Mouse (Mus musculus): ENCODE measurements around the gene Tmem179b.
"Not testable (repeated sequence)": the region's sequence is repeated elsewhere in the genome, so short reads cannot be mapped to it uniquely, and the experiment has no call there.

The Tmem179b gene

DNA sequence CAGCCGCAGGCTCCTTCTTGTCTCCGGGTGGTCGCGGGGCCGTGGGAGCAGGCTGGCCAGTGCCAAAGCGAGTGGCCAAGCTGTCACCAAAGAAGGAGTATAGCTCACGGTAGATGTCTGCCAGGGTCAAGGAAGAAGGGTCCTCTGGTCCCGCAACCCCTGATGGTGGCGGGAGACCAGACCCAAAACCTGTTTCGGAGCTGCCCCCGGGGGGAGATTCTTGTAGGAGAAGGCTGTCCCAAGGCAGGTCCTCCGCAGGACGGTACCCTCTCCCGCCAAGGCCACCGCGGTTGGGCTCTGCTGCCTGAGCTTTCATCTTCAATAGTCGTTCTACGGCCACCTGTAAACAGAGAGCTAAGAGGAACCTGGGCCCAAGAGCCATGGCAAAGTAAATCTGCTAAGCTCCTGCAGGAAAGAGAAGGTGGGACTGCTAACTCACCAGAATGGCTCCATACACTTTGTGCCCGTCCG lies 719 bp upstream of the Tmem179b start:
- peak; percentile 58 for DNase-seq

- no peak for DNase-seq
Observed at GRCm38 (mm10) chr19:8773409-8773808, 858 bp downstream of the Tmem179b start.

DNA sequence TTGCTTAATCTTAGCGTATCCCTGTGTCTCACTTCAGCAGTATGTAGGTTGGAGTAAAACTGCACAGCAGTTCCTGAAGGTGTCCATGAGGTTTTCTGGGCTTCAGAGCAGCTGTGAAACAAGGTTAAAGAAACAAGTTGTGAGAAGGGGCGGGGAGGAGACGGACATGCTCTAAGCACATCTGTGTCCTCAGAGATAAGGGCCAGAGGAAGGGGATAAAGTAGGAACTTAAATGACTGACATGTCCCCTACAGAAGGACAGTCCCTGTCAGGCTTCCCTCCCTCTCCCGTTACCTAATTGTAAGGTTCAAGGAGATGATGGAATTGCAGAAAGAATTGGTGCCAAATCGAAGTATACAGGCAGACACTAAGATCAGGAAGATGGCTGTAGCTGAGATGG lies 1.3 kb downstream of the Tmem179b start:
- no peak for DNase-seq

GRCm38 (mm10) chr19:8770567-8771270 lies 3.5 kb downstream of the Tmem179b start, which contains the start of gene Tmem223:
Gene Tmem223 (plus strand): TSS chr19:8770996.
- DNase-seq: peak; percentile 79

DNA sequence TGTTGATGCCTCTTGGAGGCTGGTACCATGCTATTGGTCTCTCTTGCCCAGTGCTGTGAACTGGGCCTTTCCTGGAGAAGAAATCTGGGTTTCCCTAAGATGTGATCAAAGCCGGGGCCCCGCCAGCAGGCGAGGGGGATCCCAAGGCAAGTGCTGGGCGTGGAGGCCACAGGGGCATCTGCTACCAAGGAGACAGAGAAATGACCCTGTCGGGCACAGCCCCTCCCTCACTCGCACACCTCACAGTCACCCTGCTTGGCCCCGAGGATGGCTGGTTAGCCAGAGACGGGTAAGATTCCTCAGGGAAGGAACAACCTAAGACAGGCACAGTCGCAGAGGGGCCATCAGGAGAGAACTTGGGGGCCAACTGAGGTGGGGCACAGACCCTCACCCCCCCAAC lies 8.7 kb downstream of the Tmem179b start:
- no peak for DNase-seq

GRCm38 (mm10) chr19:8763276-8763675 lies 11.0 kb downstream of the Tmem179b start:
- DNase-seq: no peak

DNA sequence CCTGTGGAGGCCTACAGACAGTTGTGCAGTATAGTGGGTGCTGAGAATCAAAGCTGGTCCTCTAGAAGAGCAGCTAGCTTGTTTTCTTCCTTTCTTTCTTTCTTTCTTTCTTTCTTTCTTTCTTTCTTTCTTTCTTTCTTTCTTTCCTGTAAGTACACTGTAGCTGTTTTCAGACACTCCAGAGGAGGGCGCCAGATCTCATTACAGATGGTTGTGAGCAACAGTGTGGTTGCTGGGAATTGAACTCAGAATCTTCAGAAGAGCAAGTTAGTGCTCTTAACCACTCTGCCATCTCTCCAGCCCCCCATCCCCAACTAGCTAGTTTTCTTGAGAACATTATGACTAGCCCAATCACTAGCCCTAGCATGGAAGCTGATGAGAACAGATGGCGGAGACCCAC lies 13.5 kb downstream of the Tmem179b start:
- DNase-seq: no peak

GRCm38 (mm10) chr19:8758899-8759298 lies 15.4 kb downstream of the Tmem179b start:
- no peak for DNase-seq

DNA sequence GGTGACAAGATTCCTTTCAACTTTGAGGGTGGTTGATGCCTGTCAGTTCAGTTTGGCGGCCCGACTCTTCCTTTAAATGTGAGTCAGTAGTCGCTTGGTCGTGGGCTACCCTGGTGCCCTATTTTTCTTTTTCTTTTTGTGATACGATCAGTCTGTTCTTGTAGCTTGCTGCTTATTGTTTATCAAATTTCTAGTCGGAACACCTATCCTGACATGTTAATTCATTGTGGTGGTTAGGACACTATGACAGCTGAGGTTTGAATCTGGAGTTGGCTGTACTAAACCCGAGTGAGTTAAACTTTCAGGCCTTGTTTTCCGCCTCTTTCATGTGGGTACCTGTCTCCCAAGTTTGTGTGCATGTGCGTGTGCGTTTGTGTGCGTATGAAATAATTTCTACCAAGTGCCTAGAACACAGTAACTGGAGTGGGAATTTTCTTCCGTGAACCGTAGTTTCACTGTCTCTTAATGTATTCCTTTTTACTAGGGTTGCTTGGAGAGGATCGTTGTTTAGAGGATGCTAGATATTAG lies 16.7 kb downstream of the Tmem179b start:
- no peak for DNase-seq

GRCm38 (mm10) chr19:8756635-8757387 lies 17.5 kb downstream of the Tmem179b start, which contains the start of gene Nxf1:
Gene Nxf1 (plus strand): TSS chr19:8757073.
- DNase-seq: peak; percentile 85

- DNase-seq: no peak
Observed at GRCm38 (mm10) chr19:8755652-8756051, 18.6 kb downstream of the Tmem179b start.

DNA sequence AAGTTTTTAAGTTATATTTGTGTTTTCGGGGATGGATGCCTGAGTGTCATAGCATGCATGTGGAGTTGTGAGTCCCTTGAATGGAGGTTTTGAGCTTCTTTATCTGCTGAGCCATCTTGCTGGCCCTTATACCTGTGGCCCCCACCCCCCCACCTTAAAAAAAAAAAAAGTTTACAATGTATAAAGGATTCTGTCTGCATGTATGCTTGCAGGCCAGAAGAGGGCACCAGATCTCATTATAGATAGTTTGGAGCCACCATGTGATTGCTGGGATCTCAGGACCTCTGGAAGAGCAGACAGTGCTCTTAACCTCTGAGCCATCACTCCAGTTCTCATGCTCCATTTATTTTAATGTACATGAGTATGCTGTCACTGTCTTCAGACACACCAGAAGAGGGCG lies 26.9 kb downstream of the Tmem179b start:
- DNase-seq: no peak

DNA sequence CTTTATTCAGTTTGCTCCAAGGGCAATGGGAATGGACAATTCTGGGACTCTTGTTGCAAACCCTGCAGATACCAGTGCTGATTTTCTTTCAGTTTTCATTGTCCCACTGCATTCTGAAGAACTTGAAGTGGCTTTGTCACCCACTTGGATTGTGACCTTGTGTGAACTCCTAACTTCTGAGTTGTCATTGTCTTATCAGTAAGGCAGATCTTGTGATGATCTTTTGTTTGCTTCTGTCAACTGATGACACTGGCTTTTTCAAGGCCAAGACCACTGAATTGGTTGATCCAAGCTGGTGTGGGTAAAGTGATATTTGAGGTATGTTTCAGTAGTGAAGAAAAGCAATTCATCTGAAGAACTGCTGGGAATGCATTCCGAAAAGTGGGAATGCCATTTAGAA lies 28.9 kb downstream of the Tmem179b start:
- no peak for DNase-seq

GRCm38 (mm10) chr19:8742176-8742575 lies 32.1 kb downstream of the Tmem179b start:
- peak; percentile 49 for DNase-seq

GRCm38 (mm10) chr19:8741243-8741869 lies 32.9 kb downstream of the Tmem179b start, which contains the start of gene Stx5a:
Gene Stx5a (plus strand): TSS chr19:8741413.
- DNase-seq: peak; percentile 97

DNA sequence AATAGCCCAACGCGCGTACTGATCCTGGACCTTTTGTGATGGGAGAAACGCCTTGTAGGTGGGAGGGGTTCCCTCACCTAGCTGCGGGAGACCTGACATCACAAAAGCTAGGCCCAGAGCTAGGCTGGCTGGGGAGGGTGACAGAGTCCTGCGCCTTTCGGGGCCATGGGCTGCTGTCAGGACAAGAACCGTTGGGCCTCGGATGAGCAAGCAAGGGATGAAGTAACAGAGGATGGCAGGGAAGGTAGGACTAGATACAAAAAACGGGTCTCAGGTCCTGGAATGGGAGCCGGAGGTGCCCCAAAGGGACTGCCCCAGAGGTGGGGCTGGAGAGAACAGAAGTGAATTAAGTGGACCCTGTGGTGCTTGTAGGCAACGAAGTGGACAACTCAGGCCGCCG lies 33.7 kb downstream of the Tmem179b start, which contains the start of gene 1700092M07Rik:
Gene 1700092M07Rik (plus strand): TSS at position 116 of the 400 bp plus-strand sequence.
- DNase-seq: peak; percentile 70

GRCm38 (mm10) chr19:8739646-8740045 lies 34.6 kb downstream of the Tmem179b start:
- peak; percentile 38 for DNase-seq

DNA sequence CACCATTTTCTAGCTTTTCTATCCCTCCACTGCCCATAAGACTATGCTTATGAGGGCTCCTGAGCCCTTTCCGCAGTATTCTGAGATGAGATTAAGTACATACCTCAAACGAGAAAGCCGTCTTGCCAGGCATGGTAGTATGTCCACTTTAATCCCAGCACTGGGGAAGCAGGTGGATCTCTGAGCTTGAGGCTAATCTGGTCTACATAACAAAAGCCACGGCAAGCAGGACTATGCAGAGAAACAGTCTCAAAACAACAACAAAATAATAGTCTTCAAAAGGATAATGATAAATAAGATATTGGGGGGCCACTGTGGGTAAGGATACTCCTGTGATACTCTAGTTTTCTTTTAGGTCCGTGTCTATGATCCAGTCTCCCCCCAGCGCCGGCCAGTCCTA lies 35.4 kb downstream of the Tmem179b start:
- no peak for DNase-seq

DNA sequence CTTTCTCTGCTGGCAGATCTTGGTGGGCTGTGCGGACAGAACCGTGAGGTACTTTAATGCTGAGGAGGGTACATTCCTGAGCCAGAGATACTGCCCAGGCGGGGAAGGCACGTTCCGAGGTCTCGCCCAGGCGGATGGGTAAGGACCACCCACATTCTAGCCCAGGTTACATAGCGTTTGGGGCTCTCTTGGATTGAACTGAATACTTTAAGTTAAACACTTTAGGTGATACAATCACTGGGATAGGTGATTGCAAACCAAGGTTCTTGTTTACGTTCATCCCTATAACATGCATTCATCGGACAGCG lies 38.2 kb downstream of the Tmem179b start:
- DNase-seq: peak; percentile 42

DNA sequence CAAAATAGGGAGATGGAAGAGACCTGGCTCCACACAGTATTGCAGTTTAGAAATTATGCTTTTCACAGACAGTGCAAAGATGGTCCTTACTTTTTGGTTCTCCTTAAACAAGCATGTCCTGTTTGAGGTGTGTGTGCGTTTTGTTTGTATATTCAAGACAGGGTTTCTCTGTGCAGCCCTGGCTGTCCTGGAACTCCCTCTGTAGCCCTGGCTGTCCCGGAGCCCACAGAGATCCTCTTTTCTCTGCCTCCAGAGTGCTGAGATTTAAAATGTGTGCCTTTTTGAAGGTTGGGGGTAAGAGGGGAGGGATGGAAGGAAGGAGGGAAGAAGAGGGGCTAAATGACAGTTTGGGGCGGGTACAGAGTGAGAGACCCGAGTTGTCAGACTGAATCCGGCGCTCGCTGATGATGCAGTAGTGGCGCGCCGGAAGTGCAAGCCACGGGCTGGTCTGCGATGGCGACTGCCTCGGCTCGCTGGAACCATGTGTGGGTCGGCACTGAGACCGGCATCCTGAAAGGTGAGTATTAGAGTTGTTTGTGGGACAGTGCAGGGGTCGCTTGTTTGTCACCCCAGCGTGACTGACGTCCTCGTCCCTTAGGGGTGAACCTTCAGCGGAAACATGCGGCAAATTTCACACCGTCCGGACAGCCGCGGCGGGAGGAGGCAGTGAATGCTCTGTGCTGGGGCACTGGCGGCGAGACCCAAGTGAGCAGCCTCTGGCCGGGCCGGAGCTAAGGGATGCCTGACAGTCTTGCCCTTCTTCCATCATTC lies 38.7 kb downstream of the Tmem179b start, which contains the start of gene Wdr74:
Gene Wdr74 (plus strand): TSS at position 439 of the 771 bp plus-strand sequence.
- peak; percentile 90 for DNase-seq

DNA sequence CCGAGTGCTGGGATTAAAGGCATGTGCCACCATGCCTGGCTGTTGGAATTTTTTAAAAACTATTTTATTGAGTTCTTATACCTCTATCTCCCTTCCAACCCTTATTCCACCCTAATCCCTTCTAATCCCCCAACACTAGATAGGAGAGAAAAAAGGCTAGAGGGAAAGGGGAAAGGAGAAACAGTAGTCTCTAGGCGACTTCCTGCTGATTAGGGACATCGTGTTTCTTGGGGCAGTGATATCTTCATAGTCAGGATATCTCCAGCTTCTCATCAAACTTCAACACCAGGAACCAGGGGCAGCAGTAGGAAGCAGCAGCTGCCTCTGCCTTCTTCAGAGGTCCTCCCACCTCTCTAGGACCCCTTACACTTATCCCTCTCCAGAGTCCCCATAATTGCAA lies 39.9 kb downstream of the Tmem179b start:
- no peak for DNase-seq

DNA sequence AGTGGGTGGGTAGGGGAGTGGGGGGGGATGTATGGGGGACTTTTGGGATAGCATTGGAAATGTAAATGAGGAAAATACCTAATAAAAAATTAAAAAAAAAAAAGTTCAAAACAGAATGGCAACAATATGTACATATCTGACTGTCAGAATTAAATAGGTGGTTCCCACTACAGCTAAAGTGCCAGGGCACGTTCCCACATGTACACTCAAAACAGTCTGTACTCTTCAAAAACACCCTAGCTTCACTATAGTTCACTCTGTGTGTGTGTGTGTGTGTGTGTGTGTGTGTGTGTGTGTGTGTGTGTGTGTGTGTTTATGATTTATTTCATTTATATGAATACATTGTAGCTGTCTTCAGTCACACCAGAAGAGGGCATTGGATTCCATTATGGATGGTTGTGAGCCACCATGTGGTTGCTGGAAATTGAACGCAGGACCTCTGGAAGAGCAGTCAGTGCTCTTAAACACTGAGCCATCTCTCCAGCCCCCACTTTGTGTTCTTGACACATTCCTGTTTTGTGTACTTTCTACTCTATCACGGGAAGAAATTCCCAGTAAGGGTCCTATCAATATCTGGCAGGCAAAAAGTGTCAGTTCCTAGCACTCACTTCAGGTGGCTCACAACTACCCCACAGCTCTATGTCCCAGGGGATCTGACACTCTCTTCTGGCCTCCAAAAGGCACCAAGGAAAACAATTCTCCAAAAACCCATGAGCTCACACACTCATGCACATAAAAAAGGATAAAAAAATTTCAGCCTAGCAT lies 45.8 kb downstream of the Tmem179b start:
- DNase-seq: not testable (repeated sequence)

All from cerebellum, adult 9-10 months (tissue).